Mouse (Mus musculus) T-helper 17 cell (primary cell): ENCODE results near the gene Rps21.

ENCODE experiments used
- in situ Hi-C, 2 experiments: fragments of 300-600 bp; cut with MboI, MseI; formaldehyde crosslinking; loops; 1 replicate in 1 of 2; 2 replicates in 1 of 2; pipeline ENCODE4 v1.15.1; 2025; ENCODE audit warnings: high pct_unique_total_duplicates in 2 of 2

The Rps21 gene

DNA sequence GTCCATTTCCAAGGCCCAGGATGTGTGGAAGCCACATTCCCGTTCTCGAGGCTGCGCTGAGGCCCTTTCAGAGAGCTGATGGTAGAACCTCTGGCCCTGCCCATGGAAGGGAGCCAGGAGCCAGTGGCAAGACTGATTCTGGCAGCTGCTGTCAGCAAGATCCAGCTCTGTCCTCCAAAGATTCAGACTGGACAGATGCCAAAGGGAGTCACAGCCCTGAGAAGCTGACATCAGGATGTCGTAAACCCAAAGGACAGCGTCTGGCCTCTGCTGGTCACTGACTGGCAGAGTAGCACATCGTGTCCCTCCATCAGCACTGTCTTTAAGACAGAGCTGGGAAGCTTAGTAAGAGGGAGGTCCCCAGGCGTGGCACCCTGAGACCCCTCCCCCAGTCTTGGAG is 28.6 kb upstream of the Rps21 start:
- in situ Hi-C loops, result loop anchor here in 1 of 2 experiments (10.0 kb wide), 1 partner anchor 814 kb away; no protein-coding TSS in a partner anchor

DNA sequence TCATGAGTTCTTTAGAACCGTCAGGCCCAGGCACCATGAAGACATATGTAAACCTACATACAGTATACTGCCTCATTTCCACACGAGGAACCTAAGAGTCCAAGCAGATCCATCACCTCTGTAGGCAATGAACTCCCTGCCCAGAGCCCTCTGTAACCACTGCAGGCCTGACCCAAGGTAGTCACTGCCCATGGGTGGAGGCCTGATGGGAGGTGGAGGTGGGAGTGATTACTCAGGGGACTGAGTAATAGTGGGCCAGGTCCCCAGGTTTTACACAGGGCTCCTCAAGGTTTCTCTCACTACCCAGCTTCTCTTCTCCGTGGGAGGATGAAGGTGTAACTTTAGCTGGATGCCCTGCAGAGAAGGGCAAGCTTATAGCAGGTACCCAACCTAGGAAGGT is 28.0 kb upstream of the Rps21 start:
- in situ Hi-C loops, result loop anchor here in 1 of 2 experiments (10.0 kb wide), 1 partner anchor 814 kb away; no protein-coding TSS in a partner anchor

GRCm38 (mm10) chr2:180230482-180230881 is 26.7 kb upstream of the Rps21 start:
- in situ Hi-C loops, result no loop called here

GRCm38 (mm10) chr2:180233101-180233904 is 23.9 kb upstream of the Rps21 start:
- in situ Hi-C loops, result no loop called here

DNA sequence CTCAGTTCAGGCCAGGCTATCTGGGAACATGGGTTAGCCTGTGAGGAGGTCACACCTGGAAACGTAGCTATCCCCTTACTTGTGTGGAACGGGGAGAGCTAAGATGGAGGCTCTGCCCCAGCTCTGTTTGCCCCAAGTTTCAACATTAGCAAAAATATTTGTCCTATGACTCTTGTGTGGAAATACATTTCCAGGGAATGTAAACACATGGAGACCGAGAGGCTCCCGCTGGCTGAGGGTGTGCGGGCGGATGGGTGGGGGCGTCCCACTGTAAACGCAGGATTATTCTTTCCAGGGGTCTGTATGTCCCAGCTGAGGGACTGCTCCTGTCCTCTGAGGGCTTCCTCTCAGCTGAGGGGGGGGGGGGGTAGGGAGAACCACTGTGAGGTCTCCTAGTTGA is 22.8 kb upstream of the Rps21 start:
- in situ Hi-C loops, result no loop called here

DNA sequence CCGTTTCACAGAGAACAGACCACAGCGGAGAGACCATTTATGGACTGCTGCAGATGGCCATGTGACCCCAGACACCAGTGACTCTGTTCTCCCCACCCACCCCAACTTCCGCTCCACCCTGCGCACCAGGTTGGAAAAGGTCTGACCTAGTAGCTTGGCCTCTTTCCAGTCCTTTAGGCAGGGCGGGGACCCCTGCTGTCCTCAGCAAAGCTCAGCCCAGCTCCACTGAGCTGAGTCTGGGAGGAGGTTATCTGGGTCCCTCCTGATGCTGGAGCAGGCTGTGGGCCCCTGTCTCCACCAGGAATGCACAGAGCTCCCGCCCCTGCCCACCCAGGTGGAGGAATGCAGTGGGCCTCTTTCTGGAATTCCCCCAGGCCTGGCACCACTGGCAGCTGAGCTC is 22.2 kb upstream of the Rps21 start:
- in situ Hi-C loops, result no loop called here

DNA sequence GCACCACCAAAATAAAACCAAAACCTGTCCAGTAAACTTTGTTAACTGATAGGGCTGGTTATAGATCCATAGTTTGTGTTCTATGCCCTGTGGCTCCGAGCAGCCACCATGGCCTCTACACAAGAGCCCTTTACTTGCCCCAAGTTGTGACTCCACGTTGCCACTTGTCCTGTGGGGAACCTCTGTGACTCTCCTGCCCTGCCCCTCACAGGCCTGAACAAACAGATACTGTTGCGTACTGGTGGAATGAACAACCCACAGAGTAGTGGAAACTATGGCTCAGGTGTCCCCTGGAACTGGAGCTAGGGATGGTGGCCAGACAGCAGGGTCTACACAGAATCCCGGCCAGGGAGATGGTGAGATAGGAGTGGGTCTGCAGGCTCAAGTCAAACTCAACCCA is 21.4 kb upstream of the Rps21 start:
- in situ Hi-C loops, result no loop called here

GRCm38 (mm10) chr2:180236500-180236899 is 20.7 kb upstream of the Rps21 start:
- in situ Hi-C loops, result no loop called here

DNA sequence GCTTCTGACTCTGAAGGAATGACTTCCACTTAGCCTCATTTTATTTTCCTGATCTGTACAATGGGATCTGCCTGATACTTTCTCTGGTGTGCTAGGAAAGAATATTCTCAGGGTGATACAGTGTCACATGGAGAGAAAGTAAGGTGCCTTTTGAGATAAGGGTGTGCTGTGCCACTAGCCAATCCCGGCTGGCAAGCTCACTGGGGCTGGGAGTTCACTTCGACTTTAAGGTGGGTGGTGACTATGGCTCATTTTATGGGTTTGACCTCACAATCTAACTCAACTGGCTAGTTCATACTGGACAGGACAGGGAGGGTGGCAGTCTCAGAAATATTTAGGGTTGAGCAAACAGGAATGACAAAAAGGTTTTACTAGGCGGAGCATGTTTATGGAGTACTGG is 20.2 kb upstream of the Rps21 start:
- in situ Hi-C loops, result no loop called here

- in situ Hi-C loops, result no loop called here
Measured at GRCm38 (mm10) chr2:180237601-180238345, 19.4 kb upstream of the Rps21 start.

DNA sequence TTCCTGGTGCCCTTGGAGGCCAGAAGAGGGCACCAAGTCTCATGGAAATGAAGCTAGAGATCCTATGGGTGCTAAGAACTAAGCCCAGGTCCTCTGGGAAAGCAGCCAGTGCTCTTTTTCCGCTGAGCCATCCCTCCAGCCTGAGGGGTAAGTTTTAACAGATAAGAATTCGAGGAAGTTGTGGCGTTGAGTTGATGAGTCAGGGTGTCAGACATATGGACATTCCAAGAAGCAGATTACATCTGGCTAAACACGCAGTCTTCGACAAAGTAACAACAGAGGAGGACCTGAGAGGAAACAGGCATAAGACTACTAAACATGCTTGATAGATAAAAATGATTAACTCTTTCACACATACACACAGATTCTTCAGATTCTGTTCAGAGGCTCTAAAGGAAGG is 18.6 kb upstream of the Rps21 start:
- in situ Hi-C loops, result no loop called here

- in situ Hi-C loops, result no loop called here
Measured at GRCm38 (mm10) chr2:180243108-180243507, 14.1 kb upstream of the Rps21 start.

- in situ Hi-C loops, result no loop called here
Measured at GRCm38 (mm10) chr2:180247916-180248315, 9.3 kb upstream of the Rps21 start.

DNA sequence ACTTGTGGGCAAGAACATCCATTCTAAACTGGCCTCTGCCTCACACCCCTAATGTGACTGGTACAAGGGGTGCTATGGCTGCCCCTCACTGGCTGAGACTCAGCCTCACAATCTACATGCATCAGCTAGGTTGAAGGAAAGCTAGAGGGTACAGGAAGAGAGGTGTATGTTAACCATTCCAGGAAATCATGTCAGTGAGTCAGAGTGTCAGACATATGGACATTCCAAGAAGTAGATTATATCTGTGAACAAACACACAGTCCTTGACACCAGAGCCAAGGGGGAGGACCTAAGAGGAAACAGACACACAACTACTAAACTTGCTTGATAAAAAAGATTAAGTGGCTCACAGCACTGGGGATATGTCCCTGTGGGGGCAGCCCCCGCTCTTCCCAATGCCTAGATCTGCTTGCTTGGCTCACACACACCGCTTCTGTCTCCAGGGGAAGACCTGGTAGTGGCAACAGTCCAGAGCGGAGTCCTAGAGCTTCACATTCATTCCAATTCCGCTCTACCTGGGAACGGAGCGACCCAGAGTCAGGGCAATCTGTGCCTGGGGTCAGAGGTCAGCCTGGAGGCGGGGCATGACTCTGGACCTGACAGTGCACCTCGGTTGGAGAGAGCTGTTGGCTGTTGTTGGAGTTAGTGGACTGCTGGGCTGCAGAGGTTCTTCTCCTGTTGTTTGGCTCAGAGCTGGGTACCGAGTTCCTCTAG is 8.1 kb upstream of the Rps21 start:
- in situ Hi-C loops, result no loop called here

- in situ Hi-C loops, result loop anchor here (5.0 to 10.0 kb wide), 3 partner anchors 69 to 326 kb away; partner anchors contain the start of genes Psma7 (in 1 of the 2) and Ss18l1 (in 1 of the 2)
Measured at GRCm38 (mm10) chr2:180250930-180251611, 6.1 kb upstream of the Rps21 start.

GRCm38 (mm10) chr2:180251838-180252237 is 5.3 kb upstream of the Rps21 start:
- in situ Hi-C loops, result loop anchor here (5.0 to 10.0 kb wide), 3 partner anchors 70 to 327 kb away; partner anchors contain the start of genes Psma7 (in 1 of the 2) and Ss18l1 (in 1 of the 2)

- in situ Hi-C loops, result loop anchor here (5.0 to 10.0 kb wide), 4 partner anchors 72 to 330 kb away; partner anchors contain the start of genes Psma7 (in 1 of the 2) and Ss18l1 (in 1 of the 2)
Measured at GRCm38 (mm10) chr2:180254436-180255209, 2.6 kb upstream of the Rps21 start.

- in situ Hi-C loops, result loop anchor here (5.0 to 10.0 kb wide), 3 partner anchors 211 to 331 kb away; partner anchors contain the start of genes Psma7 (in 1 of the 2) and Ss18l1 (in 1 of the 2)
Measured at GRCm38 (mm10) chr2:180255701-180256100, 1.5 kb upstream of the Rps21 start.

GRCm38 (mm10) chr2:180256296-180257000 is 729 bp upstream of the Rps21 start:
- in situ Hi-C loops, result loop anchor here (5.0 to 10.0 kb wide), 3 partner anchors 212 to 332 kb away; partner anchors contain the start of genes Psma7 (in 1 of the 2) and Ss18l1 (in 1 of the 2)
